Mouse (Mus musculus) urinary bladder, postnatal 14 days (tissue): ENCODE results near the gene Nrxn2.

Experiments used
- DNase-seq: peaks from one replicate; pipeline ENCODE4 v3.0.0; 2021; ENCODE audit warnings: low spot score

The Nrxn2 gene

GRCm38 (mm10) chr19:6494504-6495170 lies 76.1 kb downstream of the Nrxn2 start:
- no peak for DNase-seq

- no peak for DNase-seq
Measured at GRCm38 (mm10) chr19:6495714-6496113, 77.2 kb downstream of the Nrxn2 start.

GRCm38 (mm10) chr19:6496462-6497149 lies 78.1 kb downstream of the Nrxn2 start:
- DNase-seq = no peak

GRCm38 (mm10) chr19:6497150-6497801 lies 78.7 kb downstream of the Nrxn2 start:
- DNase-seq = no peak

GRCm38 (mm10) chr19:6497803-6498202 lies 79.3 kb downstream of the Nrxn2 start:
- no peak for DNase-seq

- DNase-seq = no peak
Measured at GRCm38 (mm10) chr19:6498350-6499131, 80.0 kb downstream of the Nrxn2 start.

GRCm38 (mm10) chr19:6499860-6500635 lies 81.5 kb downstream of the Nrxn2 start:
- DNase-seq = no peak

GRCm38 (mm10) chr19:6500636-6501025 lies 82.1 kb downstream of the Nrxn2 start:
- no peak for DNase-seq

GRCm38 (mm10) chr19:6502035-6502541 lies 83.6 kb downstream of the Nrxn2 start:
- DNase-seq = peak; percentile 25

- DNase-seq = peak; percentile 75
Measured at GRCm38 (mm10) chr19:6502543-6503319, 84.2 kb downstream of the Nrxn2 start.

- peak; percentile 46 for DNase-seq
Measured at GRCm38 (mm10) chr19:6503926-6504655, 85.6 kb downstream of the Nrxn2 start.

GRCm38 (mm10) chr19:6504656-6505045 lies 86.1 kb downstream of the Nrxn2 start:
- no peak for DNase-seq

GRCm38 (mm10) chr19:6507393-6507792 lies 88.9 kb downstream of the Nrxn2 start:
- no peak for DNase-seq

GRCm38 (mm10) chr19:6509881-6510280 lies 91.3 kb downstream of the Nrxn2 start:
- no peak for DNase-seq

- DNase-seq = no peak
Measured at GRCm38 (mm10) chr19:6510546-6510945, 92.0 kb downstream of the Nrxn2 start.

GRCm38 (mm10) chr19:6513389-6514139 lies 95.0 kb downstream of the Nrxn2 start:
- no peak for DNase-seq

GRCm38 (mm10) chr19:6514940-6515339 lies 96.4 kb downstream of the Nrxn2 start:
- DNase-seq = no peak

GRCm38 (mm10) chr19:6515448-6515847 lies 96.9 kb downstream of the Nrxn2 start:
- DNase-seq = no peak

- DNase-seq = no peak
Measured at GRCm38 (mm10) chr19:6516153-6516552, 97.6 kb downstream of the Nrxn2 start.
